Mouse (Mus musculus) hindbrain, embryonic 14.5 days (tissue): ENCODE results near the gene Nrxn1. TPM values are rescaled to one million over a fixed set of nuclear protein-coding genes. Genes with fewer than 3 reads are reported as not detected.

Experiments used
- ATAC-seq: fragments of 200-750 bp; cut with Nextera tagmentation; 2 replicates; pipeline ENCODE4 v1.8.0; 2017; ENCODE audit warnings: moderate number of reproducible peaks, mild to moderate bottlenecking, moderate TSS enrichment, moderate library complexity; ENCODE audit not compliant: low FRiP score
- DNase-seq: peaks from one replicate; pipeline ENCODE4 v3.0.0-alpha.2; 2015; ENCODE audit warnings: low spot score
- H3K27ac ChIP-seq: fragments of 300-500 bp; sonication (generic); 2 replicates; pipeline ENCODE4 v1.5.1; 2014; ENCODE audit warnings: mild to moderate bottlenecking, moderate library complexity
- H3K27me3 ChIP-seq: fragments of 300-500 bp; sonication (generic); 2 replicates; pipeline ENCODE4 v1.6.1; 2014; ENCODE audit warnings: mild to moderate bottlenecking, low read length, mixed read lengths; ENCODE audit not compliant: control insufficient read depth, insufficient read depth
- H3K36me3 ChIP-seq: fragments of 300-500 bp; sonication (generic); replicated peaks from 2 replicates; pipeline ENCODE4 v1.6.1; 2014; ENCODE audit not compliant: control insufficient read depth, insufficient read depth
- H3K4me1 ChIP-seq: fragments of 300-500 bp; sonication (generic); replicated peaks from 2 replicates; pipeline ENCODE4 v1.6.1; 2014; ENCODE audit warnings: antibody characterized with exemption, low read length, mixed read lengths; ENCODE audit not compliant: control insufficient read depth, insufficient read depth
- H3K4me2 ChIP-seq: fragments of 300-500 bp; sonication (generic); replicated peaks from 2 replicates; pipeline ENCODE4 v1.6.1; 2014; ENCODE audit warnings: mild to moderate bottlenecking, moderate library complexity
- H3K4me3 ChIP-seq: fragments of 300-500 bp; sonication (generic); replicated peaks from 2 replicates; pipeline ENCODE4 v1.5.1; 2014; ENCODE audit warnings: mild to moderate bottlenecking, low read length
- H3K9ac ChIP-seq: fragments of 300-500 bp; sonication (generic); 2 replicates; pipeline ENCODE4 v1.6.1; 2014
- H3K9me3 ChIP-seq: fragments of 300-500 bp; sonication (generic); 2 replicates; pipeline ENCODE4 v1.6.1; 2016; ENCODE audit warnings: low read length; ENCODE audit not compliant: control insufficient read depth
- WGBS: fragments of 180-500 bp; shearing (Covaris S2); extraction: QIAGEN DNeasy Blood & Tissue Kit; methylation state at CpG from one replicate; pipeline ENCODE4 v1.1.7; 2014; 5-methylcytosine and 5-hydroxymethylcytosine counted together
- polyA plus RNA-seq: library from polyadenylated mRNA; unstranded; fragments of >200 nt; fragmentation: Nextera tagmentation; extraction: Ambion mirVana; gene quantifications from 2 replicates; pipeline ENCODE4 v1.2.1, GENCODE M21; 2014

The Nrxn1 gene
- polyA plus RNA-seq, 1 experiment from 2014 or later, result 210 TPM

GRCm38 (mm10) chr17:90323674-90324073, 769.2 kb downstream of the Nrxn1 start:
- Histone ChIP-seq H3K4me3 (no peak overlapping the region), H3K27me3 (no peaks in the 10 kb centered on the region), H3K4me1 (no peaks in the 10 kb centered on the region), H3K9me3 (no peaks in the 10 kb centered on the region), H3K9ac (no peak overlapping the region), H3K4me2 (no peak overlapping the region), H3K27ac (no peak overlapping the region), H3K36me3 (no peaks in the 10 kb centered on the region)
- 0 out of 2 replicates have a peak, but pooled peaks have one; percentile 24 for ATAC-seq
- DNase-seq, result no peak
- WGBS, result 84% methylated on average over 6 of the region's 6 CpGs

GRCm38 (mm10) chr17:90272225-90272624, 820.6 kb downstream of the Nrxn1 start:
- no peaks in the 10 kb centered on the region for H3K27me3 ChIP-seq
- no peaks in the 10 kb centered on the region for H3K36me3 ChIP-seq
- no peak for DNase-seq
- ATAC-seq, result no peak
- no peak overlapping the region for H3K4me3 ChIP-seq
- no peak overlapping the region for H3K27ac ChIP-seq
- H3K9ac ChIP-seq, result no peak overlapping the region
- H3K9me3 ChIP-seq, result no peaks in the 10 kb centered on the region
- whole genome bisulfite sequencing, result 69% methylated on average over 4 of the region's 4 CpGs
- no peaks in the 10 kb centered on the region for H3K4me1 ChIP-seq
- no peak overlapping the region for H3K4me2 ChIP-seq

- H3K9me3 ChIP-seq, result no peaks in the 10 kb centered on the region
- no peak overlapping the region for H3K9ac ChIP-seq
- H3K27me3 ChIP-seq, result no peaks in the 10 kb centered on the region
- no peak overlapping the region for H3K4me3 ChIP-seq
- H3K4me2 ChIP-seq, result no peak overlapping the region
- no peak for DNase-seq
- WGBS, result 20% methylated on average over 4 of the region's 4 CpGs
- no peaks in the 10 kb centered on the region for H3K36me3 ChIP-seq
- no peak overlapping the region for H3K27ac ChIP-seq
- H3K4me1 ChIP-seq, result no peaks in the 10 kb centered on the region
- no peak for ATAC-seq
Measured at GRCm38 (mm10) chr17:90271165-90271564, 821.7 kb downstream of the Nrxn1 start.

- Histone ChIP-seq H3K27me3 (no peaks in the 10 kb centered on the region), H3K27ac (no peak overlapping the region), H3K9ac (no peak overlapping the region), H3K36me3 (no peaks in the 10 kb centered on the region), H3K4me1 (no peaks in the 10 kb centered on the region), H3K4me3 (no peak overlapping the region), H3K4me2 (no peak overlapping the region), H3K9me3 (no peaks in the 10 kb centered on the region)
- no peak for DNase-seq
- ATAC-seq, result no peak
- 72% methylated on average over 2 of the region's 2 CpGs for WGBS
Measured at GRCm38 (mm10) chr17:90269143-90269542, 823.7 kb downstream of the Nrxn1 start.

- DNase-seq (no peak), ATAC-seq (no peak)
- Histone ChIP-seq H3K27me3 (no peaks in the 10 kb centered on the region), H3K4me1 (peaks cover 20% of the 10 kb centered on the region; the same call in 1 of the 2 replicates), H3K4me2 (no peak overlapping the region), H3K36me3 (no peaks in the 10 kb centered on the region), H3K4me3 (no peak overlapping the region), H3K27ac (0 out of 2 replicates have a peak overlapping the region, but pooled peaks have one; percentile 15), H3K9me3 (no peaks in the 10 kb centered on the region), H3K9ac (no peak overlapping the region)
- 52% methylated on average over 5 of the region's 5 CpGs for WGBS
Measured at GRCm38 (mm10) chr17:90253451-90254131, 839.3 kb downstream of the Nrxn1 start.

- no peak overlapping the region for H3K4me2 ChIP-seq
- no peak overlapping the region for H3K9ac ChIP-seq
- H3K27me3 ChIP-seq, result no peaks in the 10 kb centered on the region
- no peak overlapping the region for H3K4me3 ChIP-seq
- H3K36me3 ChIP-seq, result no peaks in the 10 kb centered on the region
- 58% methylated on average over 1 of the region's 1 CpGs for WGBS
- no peak overlapping the region for H3K27ac ChIP-seq
- no peak for DNase-seq
- peaks cover 24% of the 10 kb centered on the region for H3K4me1 ChIP-seq
- no peaks in the 10 kb centered on the region for H3K9me3 ChIP-seq
- ATAC-seq, result peak; percentile 55; the same call in 1 of the 2 replicates
Measured at GRCm38 (mm10) chr17:90252196-90252595, 840.7 kb downstream of the Nrxn1 start.

GRCm38 (mm10) chr17:90247071-90247849, 845.6 kb downstream of the Nrxn1 start:
- peak overlapping the region; percentile 55; the same call in 1 of the 2 replicates for H3K27ac ChIP-seq
- no peak overlapping the region for H3K4me3 ChIP-seq
- H3K4me1 ChIP-seq, result peaks cover 18% of the 10 kb centered on the region
- H3K9ac ChIP-seq, result no peak overlapping the region
- ATAC-seq (no peak), DNase-seq (no peak)
- H3K4me2 ChIP-seq, result no peak overlapping the region
- 77% methylated on average over 7 of the region's 7 CpGs for whole genome bisulfite sequencing
- no peaks in the 10 kb centered on the region for H3K27me3 ChIP-seq
- no peaks in the 10 kb centered on the region for H3K9me3 ChIP-seq
- H3K36me3 ChIP-seq, result no peaks in the 10 kb centered on the region

- Histone ChIP-seq H3K4me1 (peaks cover 10% of the 10 kb centered on the region; the same call in 1 of the 2 replicates), H3K36me3 (no peaks in the 10 kb centered on the region), H3K4me3 (no peak overlapping the region), H3K9ac (no peak overlapping the region), H3K4me2 (no peak overlapping the region), H3K27ac (no peak overlapping the region), H3K9me3 (no peaks in the 10 kb centered on the region), H3K27me3 (no peaks in the 10 kb centered on the region)
- WGBS, result 53% methylated on average over 2 of the region's 2 CpGs
- ATAC-seq (no peak), DNase-seq (no peak)
Measured at GRCm38 (mm10) chr17:90244339-90244738, 848.5 kb downstream of the Nrxn1 start.

GRCm38 (mm10) chr17:90238964-90239363, 853.9 kb downstream of the Nrxn1 start:
- Histone ChIP-seq H3K36me3 (no peaks in the 10 kb centered on the region), H3K27me3 (no peaks in the 10 kb centered on the region), H3K9me3 (no peaks in the 10 kb centered on the region), H3K27ac (no peak overlapping the region), H3K4me3 (no peak overlapping the region), H3K4me1 (no peaks in the 10 kb centered on the region), H3K4me2 (no peak overlapping the region), H3K9ac (no peak overlapping the region)
- DNase-seq (no peak), ATAC-seq (no peak)
- WGBS, result 89% methylated on average over 3 of the region's 3 CpGs
